Mouse (Mus musculus) telencephalon, adult 2 months (tissue): Measurements from ENCODE around the gene Prps1l1.

Experiments
- DNase-seq: peaks from one replicate; pipeline ENCODE4 v3.0.0-alpha.2; 2011; ENCODE audit warnings: low read depth, low spot score

The Prps1l1 gene

DNA sequence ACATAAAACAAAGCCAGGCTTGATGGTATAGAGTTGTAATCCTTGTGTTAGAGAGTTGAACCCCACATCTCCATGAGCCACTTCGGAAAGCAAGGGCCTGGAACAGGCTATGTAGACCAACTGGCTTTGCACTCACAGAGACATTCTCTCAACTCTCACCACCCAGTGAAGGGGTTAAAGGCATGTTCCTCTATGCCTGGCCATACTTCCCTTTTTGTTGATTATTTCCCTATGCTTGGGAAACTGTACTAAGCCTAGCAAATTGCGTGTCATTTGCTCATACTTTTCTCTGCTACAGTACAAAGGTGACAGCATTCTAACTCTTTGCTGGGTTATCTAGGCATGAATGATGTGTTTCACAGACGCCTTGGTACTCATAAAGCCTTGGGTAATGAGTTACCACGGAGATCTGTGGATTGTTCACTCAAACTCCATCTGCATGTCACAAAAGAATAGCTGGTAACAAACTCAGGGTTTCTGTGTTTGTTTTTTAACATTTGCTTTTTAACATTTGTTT lies 41.4 kb downstream of the Prps1l1 start:
- no peak for DNase-seq

DNA sequence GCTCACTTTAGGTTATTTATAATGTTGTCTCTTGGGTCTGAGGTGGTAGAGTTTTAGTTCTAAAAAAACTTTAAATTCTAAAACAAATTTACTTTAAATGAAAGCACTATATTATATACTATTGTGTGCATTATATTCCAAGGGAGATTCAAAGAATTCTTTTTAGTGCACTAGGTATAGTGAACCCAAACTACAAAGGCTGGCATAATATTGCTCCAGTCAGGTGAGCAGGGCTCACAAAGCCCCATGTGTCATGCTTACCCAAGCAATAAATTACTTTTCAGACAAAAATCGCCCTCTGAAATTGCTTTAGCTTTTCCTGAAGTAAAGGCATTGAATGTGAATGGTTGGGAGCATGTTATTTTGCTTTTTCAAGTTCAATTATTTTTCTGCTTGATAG lies 43.0 kb downstream of the Prps1l1 start:
- DNase-seq = no peak
